Mouse (Mus musculus) forebrain, embryonic 14.5 days (tissue): ENCODE data around the gene Fetub. TPM values are rescaled to one million over a fixed set of nuclear protein-coding genes. Genes with fewer than 3 reads are reported as not detected.
"Not testable (repeated sequence)": the region's sequence is repeated elsewhere in the genome, so short reads cannot be mapped to it uniquely, and the experiment has no call there.

Experiments
- ATAC-seq: fragments of 200-750 bp; cut with Nextera tagmentation; 2 replicates; pipeline ENCODE4 v1.8.0; 2017; ENCODE audit warnings: mild to moderate bottlenecking, moderate library complexity
- DNase-seq: peaks from one replicate; pipeline ENCODE4 v3.0.0-alpha.2; 2015; ENCODE audit warnings: low spot score
- H3K27ac ChIP-seq: fragments of 300-500 bp; sonication (generic); 2 replicates; pipeline ENCODE4 v1.5.1; 2014; ENCODE audit warnings: low read depth, mild to moderate bottlenecking, control low read depth, low read length, moderate library complexity
- H3K27me3 ChIP-seq: fragments of 300-500 bp; sonication (generic); replicated peaks from 2 replicates; pipeline ENCODE4 v1.6.1; 2014; ENCODE audit warnings: low read length, control low read depth, mixed read lengths; ENCODE audit not compliant: control insufficient read depth, insufficient read depth
- H3K36me3 ChIP-seq: fragments of 300-500 bp; sonication (generic); 2 replicates; pipeline ENCODE4 v1.6.1; 2014; ENCODE audit warnings: low read length, control low read depth; ENCODE audit not compliant: control insufficient read depth, insufficient read depth
- H3K4me1 ChIP-seq: fragments of 300-500 bp; sonication (generic); 2 replicates; pipeline ENCODE4 v1.6.1; 2014; ENCODE audit warnings: antibody characterized with exemption, low read length, control low read depth; ENCODE audit not compliant: control insufficient read depth, insufficient read depth
- H3K4me2 ChIP-seq: fragments of 300-500 bp; sonication (generic); 2 replicates; pipeline ENCODE4 v1.6.1; 2014; ENCODE audit warnings: mild to moderate bottlenecking, control low read depth, low read length
- H3K4me3 ChIP-seq: fragments of 300-500 bp; sonication (generic); 2 replicates; pipeline ENCODE4 v1.5.1; 2014; ENCODE audit warnings: low read depth, low read length, control low read depth
- H3K9ac ChIP-seq: fragments of 300-500 bp; sonication (generic); 2 replicates; pipeline ENCODE4 v1.6.1; 2014; ENCODE audit warnings: mild to moderate bottlenecking, low read length, control low read depth, moderate library complexity
- H3K9me3 ChIP-seq: fragments of 300-500 bp; sonication (generic); replicated peaks from 2 replicates; pipeline ENCODE4 v1.6.1; 2016; ENCODE audit warnings: low read length, control low read depth, mixed read lengths; ENCODE audit not compliant: control insufficient read depth
- WGBS: fragments of 180-500 bp; shearing (Covaris S2); extraction: QIAGEN DNeasy Blood & Tissue Kit; methylation state at CpG from one replicate; pipeline ENCODE4 v1.1.7; 2014; 5-methylcytosine and 5-hydroxymethylcytosine counted together
- polyA plus RNA-seq: library from polyadenylated mRNA; unstranded; fragments of >200 nt; fragmentation: Nextera tagmentation; extraction: Ambion mirVana; gene quantifications from 2 replicates; pipeline ENCODE4 v1.2.1, GENCODE M21; 2014

Fetub gene
- polyA plus RNA-seq, 1 experiment from 2014 or later: not detected

DNA sequence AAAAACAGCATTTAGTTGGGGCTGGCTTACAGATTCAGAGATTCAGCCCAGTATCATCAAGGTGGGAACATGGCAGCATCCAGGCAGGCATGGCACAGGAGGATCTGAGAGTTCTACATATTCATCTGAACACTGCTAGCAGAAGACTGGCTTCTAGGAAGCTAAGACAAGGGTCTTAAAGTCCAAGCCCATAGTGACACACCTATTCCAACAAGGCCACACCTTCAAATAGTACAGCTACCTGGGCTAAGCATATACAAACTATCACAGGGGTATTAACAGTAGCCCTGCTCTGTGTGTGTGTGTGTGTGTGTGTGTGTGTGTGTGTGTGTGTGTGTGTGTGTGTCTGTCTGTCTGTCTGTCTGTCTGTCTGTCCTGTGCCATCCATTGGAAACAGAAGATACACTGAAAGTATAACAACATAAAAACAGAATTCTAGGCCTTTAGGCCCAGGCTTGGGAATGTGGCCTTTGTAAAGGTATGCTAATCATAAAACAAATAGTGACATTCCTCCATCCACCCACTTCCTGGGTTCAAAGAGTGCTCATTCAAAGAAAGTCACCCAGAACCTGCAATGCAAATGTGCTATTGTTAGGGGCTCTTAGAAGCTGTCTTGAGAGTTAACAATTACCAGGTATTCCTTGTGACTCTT, 23.8 kb downstream of the Fetub start:
- H3K9me3 ChIP-seq, H3K27me3 ChIP-seq, H3K9ac ChIP-seq, DNase-seq, H3K27ac ChIP-seq, H3K4me3 ChIP-seq, H3K4me1 ChIP-seq, H3K36me3 ChIP-seq, H3K4me2 ChIP-seq, ATAC-seq: not testable (repeated sequence)

DNA sequence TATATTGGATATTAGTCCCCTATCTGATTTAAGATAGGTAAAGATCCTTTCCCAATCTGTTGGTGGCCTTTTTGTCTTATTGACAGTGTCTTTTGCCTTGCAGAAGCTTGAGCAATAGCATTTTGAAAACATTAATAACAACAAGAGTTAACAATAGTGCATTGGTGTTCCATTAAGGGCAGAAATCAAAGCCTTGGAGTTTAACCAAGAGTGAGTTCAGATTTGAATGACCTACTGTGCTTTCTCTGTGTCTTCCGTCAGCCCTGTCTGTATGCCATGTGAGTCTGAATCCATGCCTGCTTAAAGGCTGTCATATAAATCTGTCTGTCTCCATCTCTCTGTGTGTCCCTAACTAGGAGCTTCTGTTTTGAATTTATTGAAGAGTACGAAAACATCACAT, 29.2 kb downstream of the Fetub start:
- no peak overlapping the region for H3K4me3 ChIP-seq
- no peak for ATAC-seq
- H3K27me3 ChIP-seq: no peaks in the 10 kb centered on the region
- no peaks in the 10 kb centered on the region for H3K36me3 ChIP-seq
- no peak overlapping the region for H3K27ac ChIP-seq
- H3K9ac ChIP-seq: no peak overlapping the region
- DNase-seq: no peak
- H3K4me2 ChIP-seq: no peak overlapping the region
- H3K4me1 ChIP-seq: no peaks in the 10 kb centered on the region
- no peaks in the 10 kb centered on the region for H3K9me3 ChIP-seq
- 76% methylated on average over 2 of the region's 2 CpGs for WGBS

DNA sequence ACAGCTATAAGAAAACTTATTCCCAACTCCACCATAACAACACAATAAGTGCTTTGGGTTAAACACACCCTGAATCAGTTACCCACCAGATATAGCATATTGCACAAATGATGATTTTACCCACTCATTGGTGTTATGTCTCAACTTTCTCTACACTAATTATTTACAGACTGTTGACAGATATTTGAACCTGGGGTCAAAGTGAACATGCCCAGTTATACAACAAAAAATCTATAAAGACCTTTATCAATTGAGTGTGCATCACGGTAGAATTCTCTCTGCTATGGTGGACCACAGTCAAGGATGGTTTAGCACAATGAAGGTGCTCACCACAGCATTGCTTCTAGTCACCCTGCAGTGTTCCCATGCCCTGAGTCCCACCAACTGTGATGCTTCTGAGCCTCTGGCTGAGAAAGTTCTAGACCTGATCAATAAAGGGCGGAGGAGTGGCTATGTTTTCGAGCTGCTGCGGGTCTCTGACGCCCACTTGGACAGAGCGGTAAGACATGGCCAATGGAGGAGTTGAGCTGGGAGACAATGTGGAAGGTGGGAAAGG, 32.8 kb downstream of the Fetub start, which contains the start of gene Hrg:
Gene Hrg (plus strand): TSS at position 233 of the 556 bp plus-strand sequence.
- Histone ChIP-seq H3K27ac (no peak within 1 kb of the TSS), H3K4me3 (no peak within 1 kb of the TSS), H3K9ac (no peak within 1 kb of the TSS), H3K36me3 (no peaks in the 10 kb centered on the region), H3K27me3 (no peaks in the 10 kb centered on the region), H3K4me1 (no peaks in the 10 kb centered on the region), H3K9me3 (no peaks in the 10 kb centered on the region), H3K4me2 (no peak within 1 kb of the TSS)
- ATAC-seq (no peak), DNase-seq (no peak)
- WGBS: 95% methylated on average over 6 of the region's 6 CpGs

DNA sequence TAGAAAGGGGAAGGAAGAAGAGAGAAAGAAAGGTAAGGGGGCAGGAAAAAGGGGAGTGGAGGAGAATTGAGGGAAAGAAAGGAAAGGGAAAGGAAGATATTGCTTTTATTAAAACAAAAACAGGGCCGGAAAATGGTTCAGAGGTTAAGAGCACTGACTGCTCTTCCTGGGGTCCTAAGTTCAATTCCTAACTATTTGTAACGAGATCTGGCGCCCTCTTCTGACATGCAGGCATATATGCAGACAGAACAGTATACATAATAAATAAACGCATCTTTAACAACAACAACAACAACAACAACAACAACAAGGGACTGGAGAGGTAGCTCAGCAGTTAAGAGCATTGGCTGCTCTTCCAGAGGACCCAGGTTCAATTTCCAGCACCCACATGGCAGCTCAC, 34.9 kb downstream of the Fetub start:
- Histone ChIP-seq H3K4me1 (no peaks in the 10 kb centered on the region), H3K4me2 (no peak overlapping the region), H3K9ac (no peak overlapping the region), H3K27ac (no peak overlapping the region), H3K36me3 (no peaks in the 10 kb centered on the region), H3K4me3 (no peak overlapping the region), H3K9me3 (no peaks in the 10 kb centered on the region), H3K27me3 (no peaks in the 10 kb centered on the region)
- DNase-seq (no peak), ATAC-seq (no peak)
- WGBS: 36% methylated on average over 4 of the region's 4 CpGs

DNA sequence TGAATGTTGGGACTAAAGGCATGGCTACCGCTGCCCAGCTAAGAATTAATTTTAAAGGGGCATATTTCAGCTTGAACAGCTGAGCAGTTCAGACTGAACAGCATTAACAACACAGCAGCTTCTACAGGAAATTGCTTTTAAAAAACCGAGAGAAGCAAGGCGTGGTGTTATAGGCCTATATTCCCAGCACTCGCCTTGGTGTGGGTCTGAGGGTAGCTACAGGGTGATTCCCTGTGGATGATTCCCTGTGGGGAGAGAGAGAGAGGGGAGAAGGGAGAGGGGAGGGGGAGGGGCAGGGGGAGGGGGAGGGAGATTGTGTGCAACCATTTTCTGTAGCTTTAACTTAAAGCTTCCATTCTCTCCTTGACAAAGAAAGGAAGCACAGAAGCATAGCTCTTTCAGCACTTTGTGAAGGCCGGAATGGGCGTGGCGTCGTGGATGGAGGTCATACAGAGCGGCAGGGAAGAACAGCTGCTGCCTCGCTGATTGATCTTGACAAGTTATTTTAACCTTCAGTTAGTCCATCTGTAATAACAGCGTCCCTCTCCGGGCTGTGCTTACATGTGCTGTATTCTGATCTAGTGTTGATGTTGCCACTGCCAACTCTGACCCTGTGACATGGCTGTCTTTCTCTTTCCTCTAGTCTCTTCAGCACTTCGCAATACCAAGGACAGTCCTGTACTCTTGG, 37.4 kb downstream of the Fetub start:
- H3K27ac ChIP-seq: no peak overlapping the region
- H3K4me2 ChIP-seq: no peak overlapping the region
- 60% methylated on average over 13 of the region's 13 CpGs for WGBS
- no peaks in the 10 kb centered on the region for H3K9me3 ChIP-seq
- DNase-seq: peak; percentile 41
- no peak overlapping the region for H3K4me3 ChIP-seq
- no peaks in the 10 kb centered on the region for H3K4me1 ChIP-seq
- no peaks in the 10 kb centered on the region for H3K36me3 ChIP-seq
- H3K9ac ChIP-seq: no peak overlapping the region
- peak; percentile 29 for ATAC-seq
- no peaks in the 10 kb centered on the region for H3K27me3 ChIP-seq

DNA sequence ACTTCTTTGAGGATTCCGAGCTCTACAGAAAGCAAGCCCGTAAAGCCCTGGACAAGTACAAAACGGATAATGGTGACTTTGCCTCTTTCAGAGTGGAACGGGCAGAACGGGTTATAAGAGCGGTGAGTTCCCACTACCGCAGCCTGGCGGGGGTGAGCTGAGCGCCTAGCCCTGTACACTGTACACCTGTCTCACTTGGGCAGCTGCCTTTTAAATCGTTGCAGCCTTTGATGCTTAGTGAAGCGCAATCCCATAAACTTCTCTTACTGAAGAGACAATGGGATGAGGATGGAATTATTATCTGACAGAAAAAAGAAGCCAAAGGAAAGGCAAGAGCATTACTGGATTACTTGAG, 37.9 kb downstream of the Fetub start:
- no peak for DNase-seq

DNA sequence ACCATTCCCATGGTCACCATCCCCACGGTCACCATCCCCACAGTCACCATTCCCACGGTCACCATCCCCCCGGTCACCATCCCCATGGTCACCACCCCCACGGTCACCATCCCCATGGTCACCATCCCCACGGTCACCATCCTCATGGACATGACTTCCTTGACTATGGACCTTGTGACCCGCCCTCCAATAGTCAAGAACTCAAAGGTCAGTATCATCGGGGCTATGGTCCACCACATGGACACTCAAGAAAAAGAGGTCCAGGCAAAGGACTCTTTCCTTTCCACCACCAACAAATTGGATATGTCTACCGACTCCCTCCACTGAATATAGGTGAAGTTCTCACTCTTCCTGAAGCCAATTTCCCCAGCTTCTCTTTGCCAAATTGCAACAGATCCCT, 42.9 kb downstream of the Fetub start:
- ATAC-seq (no peak), DNase-seq (no peak)
- no peak overlapping the region for H3K27ac ChIP-seq
- no peaks in the 10 kb centered on the region for H3K9me3 ChIP-seq
- no peaks in the 10 kb centered on the region for H3K36me3 ChIP-seq
- no peak overlapping the region for H3K9ac ChIP-seq
- H3K27me3 ChIP-seq: no peaks in the 10 kb centered on the region
- no peaks in the 10 kb centered on the region for H3K4me1 ChIP-seq
- H3K4me2 ChIP-seq: no peak overlapping the region
- WGBS: 93% methylated on average over 8 of the region's 8 CpGs
- no peak overlapping the region for H3K4me3 ChIP-seq

More for the DNA sequence above, 37.9 kb downstream of the Fetub start:
- H3K36me3 ChIP-seq: no peaks in the 10 kb centered on the region
- 78% methylated on average over 11 of the region's 11 CpGs for WGBS
- H3K27ac ChIP-seq: no peak overlapping the region
- no peak overlapping the region for H3K4me3 ChIP-seq
- no peaks in the 10 kb centered on the region for H3K4me1 ChIP-seq
- H3K9ac ChIP-seq: no peak overlapping the region
- no peaks in the 10 kb centered on the region for H3K9me3 ChIP-seq
- no peaks in the 10 kb centered on the region for H3K27me3 ChIP-seq
- no peak; the same call in 1 of the 2 replicates for ATAC-seq
- no peak overlapping the region for H3K4me2 ChIP-seq

DNA sequence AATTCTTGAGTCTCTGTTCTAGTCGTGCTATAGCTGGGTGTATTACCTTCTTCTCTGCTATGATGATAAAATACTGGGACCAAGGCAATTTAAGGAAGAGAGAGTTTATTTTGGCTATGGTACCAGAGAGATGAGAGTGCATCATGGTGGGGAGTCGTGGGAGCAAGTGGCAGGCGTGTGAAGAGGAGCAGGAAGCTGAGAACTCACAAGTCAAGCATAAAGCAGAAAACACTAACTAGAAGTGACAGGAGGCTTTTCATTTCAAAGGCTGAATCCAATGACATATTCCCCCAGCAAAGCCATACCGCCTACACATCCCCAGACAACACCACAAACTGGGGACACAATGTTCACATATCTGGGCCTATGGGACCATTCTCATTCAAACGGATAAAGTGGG, 44.1 kb downstream of the Fetub start:
- ATAC-seq (no peak), DNase-seq (no peak)
- 75% methylated on average over 5 of the region's 5 CpGs for WGBS

DNA sequence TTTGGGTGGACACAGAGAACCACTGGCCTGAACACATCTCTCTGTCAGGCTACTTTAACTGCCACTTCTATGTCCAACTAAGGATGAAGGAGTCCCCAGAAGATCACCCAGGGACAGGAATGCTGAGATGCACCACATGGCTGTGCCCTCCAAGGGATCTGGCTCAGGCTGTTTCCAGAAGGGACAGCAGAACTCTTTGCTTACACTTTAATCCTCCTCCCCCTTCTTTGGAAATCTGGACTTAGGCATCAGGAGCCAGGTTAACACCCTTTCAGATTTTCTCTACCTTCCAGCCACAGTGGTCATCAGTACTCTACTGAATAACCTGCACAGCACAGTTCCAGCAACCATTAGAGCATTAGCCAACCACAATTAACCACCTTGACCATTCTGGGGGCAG, 45.2 kb downstream of the Fetub start:
- DNase-seq: no peak
- Histone ChIP-seq H3K27ac (no peak overlapping the region), H3K9me3 (no peaks in the 10 kb centered on the region), H3K4me1 (no peaks in the 10 kb centered on the region), H3K4me3 (no peak overlapping the region), H3K9ac (no peak overlapping the region), H3K4me2 (no peak overlapping the region), H3K27me3 (no peaks in the 10 kb centered on the region), H3K36me3 (no peaks in the 10 kb centered on the region)
- no peak for ATAC-seq

More for the DNA sequence above, 44.1 kb downstream of the Fetub start:
- no peaks in the 10 kb centered on the region for H3K4me1 ChIP-seq
- no peaks in the 10 kb centered on the region for H3K27me3 ChIP-seq
- no peak overlapping the region for H3K27ac ChIP-seq
- H3K36me3 ChIP-seq: no peaks in the 10 kb centered on the region
- no peak overlapping the region for H3K4me3 ChIP-seq
- H3K4me2 ChIP-seq: no peak overlapping the region
- H3K9ac ChIP-seq: no peak overlapping the region
- no peaks in the 10 kb centered on the region for H3K9me3 ChIP-seq
